Mouse (Mus musculus): ENCODE results near the gene 1700113H08Rik.

GRCm38 (mm10) chr10:87045273-87045672 lies 12.6 kb upstream of the 1700113H08Rik start:
- TF ChIP-seq GATA1 (IDR thresholded peaks at IDR 0.05; ENCODE audit: low read length) (no peak), TAL1 (IDR thresholded peaks at IDR 0.05; ENCODE audit: low read length) (no peak)
